Mouse (Mus musculus) G1E-ER4 (cell line): ENCODE results near the gene Il17a. TPM values are rescaled to one million over a fixed set of nuclear protein-coding genes. Genes with fewer than 3 reads are reported as not detected.

Experiments
- GATA1 ChIP-seq: IDR thresholded peaks from one replicate; pipeline ENCODE4 v1.8.0; 2012; ENCODE audit warnings: low read length, inconsistent platforms
- polyA plus RNA-seq: library from polyadenylated mRNA; stranded (reverse); fragments of >175 nt; gene quantifications from 2 replicates; pipeline ENCODE4 v1.2.3, GENCODE M21; 2012

Gene Il17a
- polyA plus RNA-seq: not detected in 2 replicates

- no peak for TF ChIP-seq GATA1
Observed at GRCm38 (mm10) chr1:20730903-20731302, at the start of gene Il17a. Gene Il17a, plus strand, starts transcription at chr1:20730905.

GRCm38 (mm10) chr1:20682849-20683248, 47.9 kb upstream of the Il17a start:
- no peak for TF ChIP-seq GATA1

- TF ChIP-seq GATA1: no peak
Observed at GRCm38 (mm10) chr1:20683386-20683785, 47.3 kb upstream of the Il17a start.

DNA sequence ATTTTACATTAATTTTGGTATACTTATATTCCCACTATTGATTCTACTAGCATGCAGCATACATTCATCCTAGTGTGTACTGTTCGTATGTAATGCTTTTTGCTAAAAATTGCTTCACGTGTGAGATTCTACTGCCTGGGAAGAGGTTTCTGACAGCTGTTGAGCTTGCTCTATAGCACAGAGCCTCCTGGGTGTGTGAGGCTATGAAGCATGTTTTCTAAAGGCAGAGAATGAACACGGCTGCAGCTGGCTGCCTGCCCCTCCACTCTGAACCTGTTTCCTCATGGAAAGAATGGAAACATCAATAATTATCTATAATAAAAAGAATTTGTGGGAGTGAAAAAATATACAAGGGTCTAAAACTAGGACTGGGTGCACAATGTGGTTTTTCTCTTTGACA, 46.9 kb upstream of the Il17a start:
- TF ChIP-seq GATA1: no peak

DNA sequence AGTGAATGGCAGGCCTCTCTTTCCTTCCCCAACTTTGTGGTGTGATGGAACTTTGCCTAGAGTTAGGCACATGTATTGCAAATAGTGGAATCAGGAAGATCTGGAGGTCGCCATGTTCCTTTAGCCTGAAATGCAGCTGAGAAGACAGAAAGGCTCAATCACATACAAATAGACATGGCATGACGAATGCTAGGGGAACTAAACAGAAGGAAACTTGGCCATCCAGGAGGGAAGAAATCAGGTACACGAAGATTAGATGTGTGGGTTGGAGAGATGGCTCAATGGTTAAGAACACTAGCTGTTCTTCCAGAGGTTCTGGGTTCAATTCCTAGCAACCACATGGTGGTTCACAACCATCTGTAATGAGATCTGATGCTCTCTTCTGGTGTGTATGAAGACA, 46.3 kb upstream of the Il17a start:
- no peak for TF ChIP-seq GATA1

DNA sequence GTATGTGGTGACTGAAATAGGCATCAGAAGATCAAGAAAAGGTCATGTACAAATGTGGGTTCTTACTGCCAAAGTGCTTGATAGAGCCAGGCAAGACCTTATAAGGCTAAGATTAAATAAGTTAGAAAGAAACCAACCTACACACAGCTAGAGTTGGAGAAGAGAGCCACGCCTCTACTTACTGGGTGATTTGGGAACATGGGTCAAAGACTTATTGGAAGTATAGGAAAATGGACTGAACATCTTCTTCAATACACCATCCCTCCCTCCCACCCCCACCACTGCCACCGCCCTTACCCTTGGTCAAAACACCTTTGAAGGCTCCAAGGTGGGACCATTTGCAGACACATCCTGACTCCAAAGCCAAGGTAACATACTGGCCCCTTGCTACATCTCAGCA, 45.3 kb upstream of the Il17a start:
- TF ChIP-seq GATA1: no peak

DNA sequence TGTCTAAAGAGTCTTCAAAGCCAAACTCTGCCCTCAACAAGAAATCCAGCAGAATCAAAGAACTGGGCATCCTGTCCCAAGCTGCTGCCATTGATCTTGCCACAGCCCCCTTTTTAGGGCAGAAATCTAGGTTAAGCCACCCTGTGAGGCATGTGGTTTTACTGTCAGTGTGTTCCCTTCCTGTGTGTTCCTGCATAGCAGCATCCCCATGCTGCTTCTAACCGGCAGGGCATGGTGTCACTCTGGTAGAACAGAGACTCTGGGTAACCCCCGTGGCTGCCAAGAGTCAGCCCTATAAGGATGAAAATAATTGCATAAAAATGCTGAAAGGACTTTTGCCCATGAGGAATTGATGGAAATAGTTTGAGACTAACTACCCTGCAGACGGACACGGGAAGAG, 44.8 kb upstream of the Il17a start:
- no peak for TF ChIP-seq GATA1

DNA sequence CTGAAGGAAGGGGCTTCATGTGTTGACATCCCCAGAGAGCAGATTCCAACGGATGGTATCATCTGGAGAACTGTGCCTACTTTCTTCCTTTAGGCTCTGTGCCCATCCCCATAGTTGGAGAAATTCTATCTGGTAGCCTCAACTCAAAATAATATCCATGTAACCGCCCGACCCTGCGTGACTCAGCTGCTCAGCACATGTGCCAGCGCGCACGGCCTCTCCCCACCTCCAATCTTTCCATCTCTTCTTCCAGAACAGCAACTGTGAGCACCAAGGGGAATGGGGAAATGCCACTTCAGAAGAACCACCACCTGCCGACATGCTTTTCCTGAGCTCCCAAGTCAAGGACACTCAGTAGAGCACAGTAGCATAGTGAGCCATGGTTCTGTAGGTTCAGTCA, 39.4 kb upstream of the Il17a start:
- TF ChIP-seq GATA1: no peak

DNA sequence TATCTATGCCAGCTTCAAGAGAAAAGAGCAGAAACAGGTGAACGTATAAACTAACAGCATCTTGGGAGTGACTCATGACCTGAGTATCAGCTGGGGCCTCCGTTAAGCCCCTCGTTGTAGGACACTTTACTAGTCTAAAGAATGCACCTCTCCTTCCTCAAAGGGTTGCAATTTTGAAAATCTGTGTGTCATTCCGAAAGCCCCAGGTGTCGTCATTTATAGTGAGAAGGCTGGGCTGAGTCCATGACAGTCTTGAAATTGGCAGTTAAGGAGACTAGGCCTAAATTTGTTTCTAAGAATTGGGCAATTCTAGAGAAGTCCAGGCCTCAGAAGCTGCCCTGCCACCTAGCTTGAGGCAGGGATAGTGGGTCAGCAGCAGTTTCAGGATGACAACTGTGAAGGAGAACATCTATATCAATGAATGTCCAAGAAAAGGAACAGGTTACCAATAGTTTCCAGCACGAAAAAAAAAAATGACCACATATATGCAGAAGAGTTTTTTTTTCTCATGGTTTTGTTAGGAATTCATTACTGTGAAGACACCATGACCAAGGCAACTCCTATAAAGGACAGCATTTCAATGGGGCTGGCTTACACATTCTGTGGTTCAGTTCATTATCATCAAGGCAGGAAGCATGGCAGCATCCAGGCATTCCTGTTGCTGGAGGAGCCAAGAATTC, 36.9 kb upstream of the Il17a start:
- no peak for TF ChIP-seq GATA1

GRCm38 (mm10) chr1:20700011-20700410, 30.7 kb upstream of the Il17a start:
- TF ChIP-seq GATA1: no peak

- no peak for TF ChIP-seq GATA1
Observed at GRCm38 (mm10) chr1:20736572-20736971, 5.9 kb downstream of the Il17a start.

GRCm38 (mm10) chr1:20738483-20738882, 7.8 kb downstream of the Il17a start:
- no peak for TF ChIP-seq GATA1

- no peak for TF ChIP-seq GATA1
Observed at GRCm38 (mm10) chr1:20740496-20740998, 9.8 kb downstream of the Il17a start.

- no peak for TF ChIP-seq GATA1
Observed at GRCm38 (mm10) chr1:20754439-20754838, 23.7 kb downstream of the Il17a start.

GRCm38 (mm10) chr1:20757586-20757985, 26.9 kb downstream of the Il17a start:
- TF ChIP-seq GATA1: no peak

DNA sequence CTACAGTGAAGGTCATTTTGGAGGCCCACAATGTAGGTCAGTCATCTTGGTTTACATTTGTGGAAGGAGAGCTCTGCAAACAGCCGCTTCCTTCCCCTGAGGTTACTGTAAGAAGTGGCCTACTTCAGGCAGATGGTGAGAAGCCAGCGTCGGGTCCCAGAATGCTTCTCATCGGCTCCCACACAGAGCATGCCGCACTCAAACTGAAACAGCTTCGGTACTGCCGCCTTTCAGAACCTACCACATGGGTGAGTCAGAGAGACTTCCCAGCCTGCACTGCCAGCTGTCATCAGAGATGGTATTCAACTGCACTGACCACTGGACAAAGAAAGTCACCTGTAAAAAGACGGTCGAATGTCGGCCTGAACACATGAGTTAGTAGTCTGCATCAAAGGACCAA, 29.1 kb downstream of the Il17a start:
- TF ChIP-seq GATA1: no peak

DNA sequence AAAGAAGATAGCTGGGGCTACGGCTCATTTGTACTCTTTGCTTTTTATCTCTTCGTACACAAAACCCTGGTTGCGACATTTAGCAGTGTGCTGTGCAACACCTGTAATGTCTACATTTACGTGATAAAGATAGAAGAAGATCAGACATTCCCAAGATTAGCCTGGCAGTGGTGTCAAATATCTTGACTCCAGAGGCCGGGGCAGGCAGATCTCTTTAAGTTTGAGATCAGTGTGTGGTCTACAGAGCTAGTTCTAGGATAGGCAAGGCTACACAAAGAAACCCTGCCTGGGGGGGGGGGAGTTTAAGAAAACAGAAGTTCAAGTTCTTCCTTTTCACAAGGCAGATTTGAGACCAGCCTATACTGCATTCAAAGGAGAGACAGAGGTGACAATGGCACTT, 29.6 kb downstream of the Il17a start:
- no peak for TF ChIP-seq GATA1

- TF ChIP-seq GATA1: no peak
Observed at GRCm38 (mm10) chr1:20761411-20761810, 30.7 kb downstream of the Il17a start.
